Mouse (Mus musculus): ENCODE measurements at regions not wholly inside any gene's neighbourhood (a gene's known extent, or its start where the extent isn't known, plus 50 kb on each side); places are given as distances from the start of the nearest gene placed in this dataset.

GRCm38 (mm10) chr13:72800021-72800420 is 171.4 kb downstream of the Irx2 start:
- no peak for DNase-seq (ENCODE audit: extremely low read depth)
- no peaks in the 10 kb centered on the region for H3K36me3 ChIP-seq (replicated peaks in 1 of 2; ENCODE audit: control insufficient read depth in 1 of 2, insufficient read depth in 1 of 2, low read length in 1 of 2)
- no peaks in the 10 kb centered on the region for H3K4me1 ChIP-seq (ENCODE audit: control insufficient read depth in 1 of 2, insufficient read depth in 2 of 2)
- no peaks in the 10 kb centered on the region for H3K79me2 ChIP-seq (replicated peaks; ENCODE audit: control insufficient read depth, extremely low read depth, insufficient read depth, poor library complexity, severe bottlenecking)
- H3K9ac ChIP-seq (ENCODE audit: insufficient read depth, low read depth), result no peak overlapping the region
- H3K4me2 ChIP-seq (ENCODE audit: insufficient read depth, low read depth, poor library complexity, severe bottlenecking), result no peak overlapping the region
- TF ChIP-seq UBTF (IDR thresholded peaks at IDR 0.05; ENCODE audit: low read depth, low read length), result no peak
- TF ChIP-seq TCF12 (IDR thresholded peaks at IDR 0.05; ENCODE audit: low read depth, low read length), result no peak
- TF ChIP-seq RCOR1 (conservative IDR thresholded peaks at IDR 0.05; ENCODE audit: low read depth, low read length), result no peak
- no peak for TF ChIP-seq NELFE (IDR thresholded peaks at IDR 0.05; ENCODE audit: low read depth, low read length)
- no peak for TF ChIP-seq CTCF (conservative IDR thresholded peaks at IDR 0.05 in 1 of 2, IDR thresholded peaks at IDR 0.05 in 1 of 2; ENCODE audit: low read depth in 2 of 2, low read length in 2 of 2)
- TF ChIP-seq ELF1 (IDR thresholded peaks at IDR 0.05; ENCODE audit: low read depth, low read length), result no peak
- no peak for TF ChIP-seq GABPA (IDR thresholded peaks at IDR 0.05; ENCODE audit: insufficient replicate concordance, low read depth, low read length)
- no peak for TF ChIP-seq MYC (IDR thresholded peaks at IDR 0.05; ENCODE audit: low read depth, low read length)
- no peak for TF ChIP-seq USF1 (IDR thresholded peaks at IDR 0.05; ENCODE audit: low read depth, low read length)
- TF ChIP-seq TBP (conservative IDR thresholded peaks at IDR 0.05; ENCODE audit: low read depth, low read length), result no peak
- no peak for TF ChIP-seq JUND (conservative IDR thresholded peaks at IDR 0.05; ENCODE audit: low read depth, low read length)
- TF ChIP-seq RAD21 (IDR thresholded peaks at IDR 0.05; ENCODE audit: low read depth, low read length), result no peak
- TF ChIP-seq SIN3A (IDR thresholded peaks at IDR 0.05; ENCODE audit: low read length), result no peak
- no peak for TF ChIP-seq E2F4 (IDR thresholded peaks at IDR 0.05; ENCODE audit: insufficient replicate concordance, low read depth, low read length)
- no peak for TF ChIP-seq BHLHE40 (IDR thresholded peaks at IDR 0.05; ENCODE audit: low read depth, low read length)
- TF ChIP-seq EP300 (IDR thresholded peaks at IDR 0.05; ENCODE audit: low read length), result no peak
- no peak for TF ChIP-seq ZC3H11A (IDR thresholded peaks at IDR 0.05; ENCODE audit: low read depth, low read length)
- no peak for TF ChIP-seq ZNF384 (IDR thresholded peaks at IDR 0.05; ENCODE audit: low read depth, low read length)
- dilution Hi-C loops (cut with MboI; ENCODE audit: extremely low pct_ligation_motif_present, extremely low pct_unique_long_range_greater_than_20kb, low sequenced_read_pairs) (no loop called here), in situ Hi-C loops (cut with MboI; ENCODE audit: low pct_ligation_motif_present, low pct_unique_long_range_greater_than_20kb, low sequenced_read_pairs) (no loop called here)
- no peak overlapping the region for H3K27ac ChIP-seq (ENCODE audit: insufficient read depth, low read depth)
- no peaks in the 10 kb centered on the region for H3K27me3 ChIP-seq (replicated peaks)
- peaks cover 58% of the 10 kb centered on the region for H3K9me3 ChIP-seq (replicated peaks; ENCODE audit: low read length)
- H3K4me3 ChIP-seq (replicated peaks in 1 of 3; ENCODE audit: low read depth in 2 of 3, low read length in 2 of 3, poor library complexity in 1 of 3), result no peak overlapping the region

- TF ChIP-seq SMC3 (IDR thresholded peaks at IDR 0.05; ENCODE audit: low read depth, low read length) (no peak), POLR2AphosphoS2 (IDR thresholded peaks at IDR 0.05; ENCODE audit: low read depth, low read length) (no peak), MAZ (IDR thresholded peaks at IDR 0.05; ENCODE audit: low read depth, low read length) (no peak), NELFE (IDR thresholded peaks at IDR 0.05; ENCODE audit: low read depth, low read length) (no peak), EP300 (IDR thresholded peaks at IDR 0.05; ENCODE audit: low read length) (no peak), GABPA (IDR thresholded peaks at IDR 0.05; ENCODE audit: insufficient replicate concordance, low read depth, low read length) (no peak), ELF1 (IDR thresholded peaks at IDR 0.05; ENCODE audit: low read depth, low read length) (no peak), ZC3H11A (IDR thresholded peaks at IDR 0.05; ENCODE audit: low read depth, low read length) (no peak), BHLHE40 (IDR thresholded peaks at IDR 0.05; ENCODE audit: low read depth, low read length) (no peak), ZMIZ1 (IDR thresholded peaks at IDR 0.05; ENCODE audit: low read depth, low read length) (no peak), MEF2A (IDR thresholded peaks at IDR 0.05; ENCODE audit: borderline replicate concordance, low read depth, low read length) (no peak), USF2 (conservative IDR thresholded peaks at IDR 0.05; ENCODE audit: low read depth, low read length) (no peak), TCF12 (IDR thresholded peaks at IDR 0.05; ENCODE audit: low read depth, low read length) (no peak), UBTF (IDR thresholded peaks at IDR 0.05; ENCODE audit: low read depth, low read length) (no peak), CHD1 (IDR thresholded peaks at IDR 0.05; ENCODE audit: low read depth, low read length) (no peak), RCOR1 (conservative IDR thresholded peaks at IDR 0.05; ENCODE audit: low read depth, low read length) (no peak), USF1 (IDR thresholded peaks at IDR 0.05; ENCODE audit: low read depth, low read length) (no peak)
- no peak overlapping the region for H3K9ac ChIP-seq (ENCODE audit: insufficient read depth, low read depth)
These were observed 171.9 kb downstream of the Irx2 start for GRCm38 (mm10) chr13:72800546-72800945.

More at GRCm38 (mm10) chr13:72800546-72800945, 171.9 kb downstream of the Irx2 start:
- Histone ChIP-seq H3K79me2 (replicated peaks; ENCODE audit: control insufficient read depth, extremely low read depth, insufficient read depth, poor library complexity, severe bottlenecking) (no peaks in the 10 kb centered on the region), H3K27ac (ENCODE audit: insufficient read depth, low read depth) (no peak overlapping the region), H3K36me3 (replicated peaks in 1 of 2; ENCODE audit: control insufficient read depth in 1 of 2, insufficient read depth in 1 of 2, low read length in 1 of 2) (no peaks in the 10 kb centered on the region), H3K9me3 (replicated peaks; ENCODE audit: low read length) (peaks cover 59% of the 10 kb centered on the region), H3K27me3 (replicated peaks) (no peaks in the 10 kb centered on the region), H3K4me2 (ENCODE audit: insufficient read depth, low read depth, poor library complexity, severe bottlenecking) (no peak overlapping the region), H3K4me1 (ENCODE audit: control insufficient read depth in 1 of 2, insufficient read depth in 2 of 2) (no peaks in the 10 kb centered on the region), H3K4me3 (replicated peaks in 1 of 3; ENCODE audit: low read depth in 2 of 3, low read length in 2 of 3, poor library complexity in 1 of 3) (no peak overlapping the region)
- dilution Hi-C loops (cut with MboI; ENCODE audit: extremely low pct_ligation_motif_present, extremely low pct_unique_long_range_greater_than_20kb, low sequenced_read_pairs) (no loop called here), in situ Hi-C loops (cut with MboI; ENCODE audit: low pct_ligation_motif_present, low pct_unique_long_range_greater_than_20kb, low sequenced_read_pairs) (no loop called here)
- no peak for DNase-seq (ENCODE audit: extremely low read depth)

All from CH12.LX (cell line).